Mouse (Mus musculus): Measurements from ENCODE around the gene a. TPM values are rescaled to one million over a fixed set of nuclear protein-coding genes. Genes with fewer than 3 reads are reported as not detected.
"Not testable (repeated sequence)": the region's sequence is repeated elsewhere in the genome, so short reads cannot be mapped to it uniquely, and the experiment has no call there.

The a gene
- polyA plus RNA-seq, 1 experiment from 2014 or later: not detected

DNA sequence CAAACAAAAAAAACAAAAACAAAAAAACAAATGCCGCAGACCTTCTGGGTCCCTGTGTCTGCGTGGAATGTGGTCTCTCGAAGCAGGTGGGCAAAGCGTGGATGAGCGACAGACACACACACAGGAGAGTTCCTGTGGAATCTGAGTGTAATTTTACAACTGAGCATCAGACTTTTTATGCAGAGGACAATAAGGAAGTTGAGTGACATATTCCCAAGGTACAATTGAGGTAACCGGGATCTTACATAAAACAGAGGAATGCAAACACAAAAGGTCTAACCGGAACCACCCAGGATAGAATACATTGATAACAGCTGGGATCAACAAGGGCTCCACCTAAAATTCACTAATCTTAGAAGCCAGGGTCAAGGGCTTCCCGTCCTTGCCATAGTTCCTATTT is 107.8 kb downstream of the a start:
- H3K27ac ChIP-seq (ENCODE audit: low read length); H3K36me3 ChIP-seq (ENCODE audit: control insufficient read depth, insufficient read depth, low read length); ATAC-seq (ENCODE audit: low read depth); H3K9ac ChIP-seq (ENCODE audit: low read length); H3K4me2 ChIP-seq (ENCODE audit: low read depth, low read length); H3K27me3 ChIP-seq (ENCODE audit: control insufficient read depth, insufficient read depth, low read depth, low read length); H3K9me3 ChIP-seq (ENCODE audit: control insufficient read depth, low read length); H3K4me3 ChIP-seq (ENCODE audit: low read length); H3K4me1 ChIP-seq (replicated peaks; ENCODE audit: control insufficient read depth, insufficient read depth, low read length): not testable (repeated sequence)
- 82% methylated on average over 8 of the region's 8 CpGs for WGBS

- not testable (repeated sequence) for H3K9ac ChIP-seq (ENCODE audit: low read length); H3K27me3 ChIP-seq (ENCODE audit: control insufficient read depth, insufficient read depth, low read depth, low read length); H3K9me3 ChIP-seq (ENCODE audit: control insufficient read depth, low read length); H3K4me3 ChIP-seq (ENCODE audit: low read length); H3K27ac ChIP-seq (ENCODE audit: low read length); H3K36me3 ChIP-seq (ENCODE audit: control insufficient read depth, insufficient read depth, low read length); H3K4me2 ChIP-seq (ENCODE audit: low read depth, low read length); ATAC-seq (ENCODE audit: low read depth); H3K4me1 ChIP-seq (replicated peaks; ENCODE audit: control insufficient read depth, insufficient read depth, low read length)
- 72% methylated on average over 4 of the region's 4 CpGs for WGBS
Observed at GRCm38 (mm10) chr2:154899412-154899811, 108.2 kb downstream of the a start.

DNA sequence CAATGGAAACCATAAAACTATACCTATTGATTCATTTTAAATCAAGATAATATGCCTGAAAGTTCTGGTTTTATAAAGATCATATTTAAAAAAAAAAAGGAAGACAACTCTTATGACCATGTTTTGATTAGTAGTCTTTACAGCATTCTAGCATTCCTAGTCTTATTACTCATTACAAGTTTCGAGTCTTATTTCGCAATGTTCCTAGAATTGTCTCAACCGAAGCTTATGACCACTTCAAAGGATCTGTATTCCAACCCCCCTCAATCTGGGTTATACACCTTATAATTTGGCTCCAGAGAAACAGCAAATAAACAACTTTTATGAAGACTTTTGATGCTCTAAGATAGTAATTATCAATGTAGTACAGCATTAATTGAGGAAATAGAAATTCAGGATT is 110.9 kb downstream of the a start:
- no peaks in the 10 kb centered on the region for H3K9me3 ChIP-seq (ENCODE audit: control insufficient read depth, low read length)
- H3K27ac ChIP-seq (ENCODE audit: low read length): no peak overlapping the region
- H3K9ac ChIP-seq (ENCODE audit: low read length): no peak overlapping the region
- no peaks in the 10 kb centered on the region for H3K36me3 ChIP-seq (ENCODE audit: control insufficient read depth, insufficient read depth, low read length)
- no peak overlapping the region for H3K4me3 ChIP-seq (ENCODE audit: low read length)
- H3K4me2 ChIP-seq (ENCODE audit: low read depth, low read length): no peak overlapping the region
- no peak for ATAC-seq (ENCODE audit: low read depth)
- no peaks in the 10 kb centered on the region for H3K27me3 ChIP-seq (ENCODE audit: control insufficient read depth, insufficient read depth, low read depth, low read length)
- H3K4me1 ChIP-seq (replicated peaks; ENCODE audit: control insufficient read depth, insufficient read depth, low read length): no peaks in the 10 kb centered on the region
- WGBS: 71% methylated on average over 3 of the region's 3 CpGs

DNA sequence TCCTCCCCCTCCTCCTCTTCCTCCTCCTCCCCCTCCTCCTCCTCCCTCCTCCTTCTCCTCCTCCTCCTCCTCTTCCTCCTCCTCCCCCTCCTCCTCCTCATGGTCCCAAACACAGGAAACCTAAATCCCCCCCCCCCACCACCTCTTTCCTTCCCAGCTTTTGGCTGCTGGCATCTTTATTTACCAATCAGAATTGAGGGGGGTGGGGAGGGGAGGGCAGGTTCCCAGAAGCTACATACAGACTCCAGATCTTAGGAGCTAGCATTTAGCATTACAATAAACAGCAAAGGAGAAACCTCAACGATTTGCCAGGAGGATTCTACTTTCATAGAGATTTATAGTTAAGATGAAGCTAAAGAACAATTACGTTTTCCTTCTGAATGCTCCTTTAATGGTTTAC is 114.6 kb downstream of the a start:
- no peaks in the 10 kb centered on the region for H3K36me3 ChIP-seq (ENCODE audit: control insufficient read depth, insufficient read depth, low read length)
- no peaks in the 10 kb centered on the region for H3K9me3 ChIP-seq (ENCODE audit: control insufficient read depth, low read length)
- no peaks in the 10 kb centered on the region for H3K27me3 ChIP-seq (ENCODE audit: control insufficient read depth, insufficient read depth, low read depth, low read length)
- H3K9ac ChIP-seq (ENCODE audit: low read length): no peak overlapping the region
- no peak for ATAC-seq (ENCODE audit: low read depth)
- 54% methylated on average over 2 of the region's 2 CpGs for WGBS
- H3K4me3 ChIP-seq (ENCODE audit: low read length): no peak overlapping the region
- H3K4me2 ChIP-seq (ENCODE audit: low read depth, low read length): no peak overlapping the region
- H3K4me1 ChIP-seq (replicated peaks; ENCODE audit: control insufficient read depth, insufficient read depth, low read length): no peaks in the 10 kb centered on the region
- no peak overlapping the region for H3K27ac ChIP-seq (ENCODE audit: low read length)

- not testable (repeated sequence) for ATAC-seq (ENCODE audit: low read depth); H3K27ac ChIP-seq (ENCODE audit: low read length); H3K4me2 ChIP-seq (ENCODE audit: low read depth, low read length); H3K4me1 ChIP-seq (replicated peaks; ENCODE audit: control insufficient read depth, insufficient read depth, low read length); H3K9me3 ChIP-seq (ENCODE audit: control insufficient read depth, low read length); H3K9ac ChIP-seq (ENCODE audit: low read length); H3K36me3 ChIP-seq (ENCODE audit: control insufficient read depth, insufficient read depth, low read length); H3K27me3 ChIP-seq (ENCODE audit: control insufficient read depth, insufficient read depth, low read depth, low read length); H3K4me3 ChIP-seq (ENCODE audit: low read length)
- WGBS: 55% methylated on average over 2 of the region's 2 CpGs
Observed at GRCm38 (mm10) chr2:154908223-154908622, 117.0 kb downstream of the a start.

DNA sequence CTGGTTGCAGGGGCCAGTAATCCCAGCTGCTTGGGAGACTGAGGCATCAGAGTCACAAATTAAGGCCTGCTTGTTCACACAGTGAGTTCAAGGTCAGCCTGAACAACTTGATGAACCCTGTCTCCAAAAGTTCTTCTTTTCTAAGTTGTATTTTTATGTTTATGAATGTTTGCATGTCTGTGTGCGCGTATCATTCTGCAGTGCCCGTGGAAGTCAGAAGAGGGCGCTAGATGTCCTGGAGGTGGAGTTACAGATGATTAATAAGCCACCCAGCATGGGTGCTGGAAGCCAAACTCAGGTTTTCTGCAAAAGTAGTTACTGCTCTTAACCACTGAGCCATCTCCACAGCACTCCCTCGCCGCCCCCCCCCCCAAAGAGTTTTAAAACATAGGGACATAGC is 118.6 kb downstream of the a start:
- Histone ChIP-seq H3K27me3 (ENCODE audit: control insufficient read depth, insufficient read depth, low read depth, low read length) (no peaks in the 10 kb centered on the region), H3K4me3 (ENCODE audit: low read length) (no peak overlapping the region), H3K27ac (ENCODE audit: low read length) (no peak overlapping the region), H3K36me3 (ENCODE audit: control insufficient read depth, insufficient read depth, low read length) (no peaks in the 10 kb centered on the region), H3K4me2 (ENCODE audit: low read depth, low read length) (no peak overlapping the region), H3K9me3 (ENCODE audit: control insufficient read depth, low read length) (peaks cover 2% of the 10 kb centered on the region; the same call in 1 of the 2 replicates), H3K4me1 (replicated peaks; ENCODE audit: control insufficient read depth, insufficient read depth, low read length) (no peaks in the 10 kb centered on the region), H3K9ac (ENCODE audit: low read length) (no peak overlapping the region)
- no peak for ATAC-seq (ENCODE audit: low read depth)
- 70% methylated on average over 6 of the region's 6 CpGs for WGBS

GRCm38 (mm10) chr2:154915922-154916541 is 124.8 kb downstream of the a start:
- Histone ChIP-seq H3K9me3 (ENCODE audit: control insufficient read depth, low read length) (peaks cover 2% of the 10 kb centered on the region; the same call in 1 of the 2 replicates), H3K36me3 (ENCODE audit: control insufficient read depth, insufficient read depth, low read length) (no peaks in the 10 kb centered on the region), H3K4me2 (ENCODE audit: low read depth, low read length) (peak overlapping the region; percentile 32), H3K27me3 (ENCODE audit: control insufficient read depth, insufficient read depth, low read depth, low read length) (no peaks in the 10 kb centered on the region), H3K4me1 (replicated peaks; ENCODE audit: control insufficient read depth, insufficient read depth, low read length) (peaks cover 7% of the 10 kb centered on the region), H3K4me3 (ENCODE audit: low read length) (no peak overlapping the region; the same call in 1 of the 2 replicates), H3K27ac (ENCODE audit: low read length) (no peak overlapping the region), H3K9ac (ENCODE audit: low read length) (no peak overlapping the region)
- WGBS: 43% methylated on average over 12 of the region's 12 CpGs
- peak; percentile 45 for ATAC-seq (ENCODE audit: low read depth)

DNA sequence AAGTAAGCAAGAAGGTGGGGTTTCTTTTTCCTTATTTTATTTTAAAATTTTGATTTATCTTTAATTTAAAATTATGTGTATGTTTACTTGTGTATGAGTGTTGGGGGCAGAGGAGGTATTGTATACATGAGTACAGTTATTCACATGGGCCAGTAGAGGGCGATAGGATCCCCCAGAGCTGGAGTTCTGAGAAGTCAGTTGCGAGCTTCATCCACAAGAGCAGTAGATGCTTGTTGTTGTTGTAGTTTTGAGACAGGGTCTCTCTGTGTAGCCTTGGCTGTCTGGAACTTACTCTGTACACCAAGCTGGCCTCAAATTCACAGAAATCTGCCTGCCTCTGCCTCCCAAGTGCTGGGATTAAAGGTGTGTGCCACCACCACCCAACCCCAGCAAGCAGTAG is 125.3 kb downstream of the a start:
- Histone ChIP-seq H3K27ac (ENCODE audit: low read length) (no peak overlapping the region), H3K4me2 (ENCODE audit: low read depth, low read length) (no peak overlapping the region), H3K9ac (ENCODE audit: low read length) (no peak overlapping the region), H3K27me3 (ENCODE audit: control insufficient read depth, insufficient read depth, low read depth, low read length) (no peaks in the 10 kb centered on the region), H3K4me1 (replicated peaks; ENCODE audit: control insufficient read depth, insufficient read depth, low read length) (peaks cover 7% of the 10 kb centered on the region), H3K36me3 (ENCODE audit: control insufficient read depth, insufficient read depth, low read length) (no peaks in the 10 kb centered on the region), H3K4me3 (ENCODE audit: low read length) (no peak overlapping the region), H3K9me3 (ENCODE audit: control insufficient read depth, low read length) (peaks cover 2% of the 10 kb centered on the region; the same call in 1 of the 2 replicates)
- ATAC-seq (ENCODE audit: low read depth): no peak
- WGBS: 16% methylated on average over 2 of the region's 2 CpGs

- no peak overlapping the region for H3K9ac ChIP-seq (ENCODE audit: low read length)
- H3K36me3 ChIP-seq (ENCODE audit: control insufficient read depth, insufficient read depth, low read length): no peaks in the 10 kb centered on the region
- no peaks in the 10 kb centered on the region for H3K27me3 ChIP-seq (ENCODE audit: control insufficient read depth, insufficient read depth, low read depth, low read length)
- H3K27ac ChIP-seq (ENCODE audit: low read length): no peak overlapping the region
- no peak overlapping the region for H3K4me2 ChIP-seq (ENCODE audit: low read depth, low read length)
- peaks cover 7% of the 10 kb centered on the region for H3K4me1 ChIP-seq (replicated peaks; ENCODE audit: control insufficient read depth, insufficient read depth, low read length)
- WGBS: 44% methylated on average over 13 of the region's 13 CpGs
- no peak overlapping the region for H3K4me3 ChIP-seq (ENCODE audit: low read length)
- ATAC-seq (ENCODE audit: low read depth): peak; percentile 90
- no peaks in the 10 kb centered on the region for H3K9me3 ChIP-seq (ENCODE audit: control insufficient read depth, low read length)
Observed at GRCm38 (mm10) chr2:154917866-154918641, 126.9 kb downstream of the a start.
